Mouse (Mus musculus) thymus, postnatal 25 days (tissue): ENCODE measurements at regions not wholly inside any gene's neighbourhood (a gene's known extent, or its start where the extent isn't known, plus 50 kb on each side); places are given as distances from the start of the nearest gene placed in this dataset.

ENCODE experiments used
- DNase-seq: peaks from one replicate; pipeline ENCODE4 v3.0.0; 2022

DNA sequence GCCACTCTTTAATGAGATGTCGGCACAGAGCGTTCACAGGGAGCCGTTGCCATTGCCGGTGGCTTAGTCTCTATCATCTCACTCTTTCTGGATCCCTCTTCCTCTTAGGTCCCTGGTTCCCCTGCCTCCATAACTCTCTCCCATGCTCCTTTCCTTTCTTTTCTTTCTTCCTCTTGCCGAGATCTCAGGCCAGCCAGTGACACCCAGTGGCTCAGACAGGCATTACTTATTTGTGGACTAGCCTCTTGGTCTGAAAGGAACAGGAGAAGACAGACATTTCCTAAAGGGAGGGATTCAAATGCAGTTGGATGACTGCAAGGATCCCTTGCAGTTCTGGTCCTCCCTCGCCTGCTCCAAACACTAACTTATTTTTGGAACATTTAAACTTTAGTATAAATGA lies 180.5 kb upstream of the Ado start:
- DNase-seq, result peak; percentile 36

DNA sequence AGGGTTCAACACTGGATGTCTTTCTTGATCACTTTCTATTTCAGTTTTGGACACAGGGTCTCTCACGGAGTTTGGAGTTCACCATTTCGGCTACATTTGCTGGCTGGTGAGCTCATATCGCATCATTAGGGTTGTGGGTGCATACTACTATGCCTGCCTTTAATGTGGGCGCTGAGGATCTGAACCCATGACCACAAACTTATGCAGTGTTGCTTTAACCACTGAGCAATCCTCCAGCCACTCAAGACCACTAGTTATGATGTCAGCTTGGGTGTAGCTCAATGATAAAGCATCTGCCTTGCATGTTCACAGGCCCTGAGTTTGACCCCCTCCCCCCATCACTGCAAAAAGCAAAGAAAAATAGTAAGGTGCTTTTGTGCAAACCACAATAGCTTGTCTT lies 178.8 kb upstream of the Ado start:
- DNase-seq, result no peak

DNA sequence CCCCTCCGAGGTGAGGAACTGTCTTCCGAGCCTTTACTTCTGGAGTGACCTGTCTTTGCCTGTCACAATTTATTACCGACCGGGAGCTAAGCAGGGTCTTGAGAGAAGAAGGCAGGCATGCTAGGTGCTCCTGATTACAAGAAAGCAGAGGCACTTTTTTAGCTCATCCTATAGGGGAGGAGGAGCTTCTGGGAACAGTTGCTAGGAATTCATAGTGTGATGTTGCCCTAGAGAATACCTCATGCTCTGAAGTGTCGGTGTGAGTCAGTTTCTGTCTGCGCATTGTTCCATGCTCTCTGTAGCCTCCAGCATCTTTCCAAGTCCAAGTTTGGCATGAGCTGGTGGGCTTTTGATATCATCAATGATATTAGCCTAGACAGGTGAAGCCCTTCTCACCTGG lies 178.0 kb upstream of the Ado start:
- no peak for DNase-seq

DNA sequence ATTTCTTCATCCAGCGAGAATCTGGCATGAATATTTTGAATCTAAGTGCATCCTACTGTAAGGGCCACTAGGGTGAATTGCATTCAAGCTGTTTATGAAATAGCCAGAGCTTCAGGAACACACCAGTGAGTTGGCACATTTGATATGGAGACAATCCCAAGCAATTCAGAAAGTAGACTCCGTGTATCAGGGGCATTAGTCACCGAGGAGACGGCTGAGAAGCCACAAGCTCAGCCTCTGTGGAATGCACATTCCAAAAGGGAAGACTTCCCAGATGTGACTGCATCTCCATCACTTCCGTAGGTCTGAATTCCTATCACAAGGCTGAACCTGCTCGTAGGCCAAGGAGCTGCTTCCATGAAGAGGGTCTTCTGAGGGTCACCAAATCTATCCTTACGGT lies 177.6 kb upstream of the Ado start:
- no peak for DNase-seq

DNA sequence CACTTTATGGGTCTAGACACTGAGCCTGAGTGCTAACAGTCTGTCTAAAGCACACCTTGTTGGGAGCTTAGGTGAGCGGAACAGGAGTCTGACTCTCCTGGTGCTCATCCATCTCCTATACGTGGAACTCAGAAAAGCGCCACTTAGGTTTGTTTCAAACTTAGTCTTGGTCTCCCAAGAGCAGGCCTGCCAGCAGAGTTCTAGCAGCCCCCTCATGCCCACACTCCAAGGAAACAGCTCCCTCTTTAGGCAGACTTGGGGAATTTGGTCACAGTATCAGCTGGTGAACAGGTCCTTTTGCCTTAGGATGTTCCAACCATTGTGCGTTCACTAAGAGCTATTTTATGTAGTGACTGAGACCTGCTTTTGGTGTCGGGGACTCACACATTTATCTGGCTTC lies 173.0 kb upstream of the Ado start:
- peak; percentile 30 for DNase-seq

DNA sequence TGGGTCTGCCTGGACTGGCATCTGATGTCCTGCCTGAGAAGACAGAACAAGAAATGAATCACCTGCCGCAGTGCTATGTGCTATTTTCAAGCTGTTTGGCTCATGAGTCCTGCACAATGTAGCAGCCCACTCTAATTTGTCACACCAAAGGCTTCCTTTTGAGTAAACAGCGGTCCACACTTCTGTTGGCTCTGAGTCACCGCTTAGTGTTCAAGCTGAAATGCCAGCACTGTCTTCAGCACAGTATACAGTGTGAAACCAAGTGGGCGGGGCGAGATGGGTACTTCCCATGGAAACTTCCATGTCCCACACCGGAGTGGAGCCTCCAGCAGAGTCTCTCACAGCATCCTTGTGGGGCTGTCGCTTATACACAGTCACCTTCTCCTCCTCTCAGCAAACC lies 168.8 kb upstream of the Ado start:
- no peak for DNase-seq

DNA sequence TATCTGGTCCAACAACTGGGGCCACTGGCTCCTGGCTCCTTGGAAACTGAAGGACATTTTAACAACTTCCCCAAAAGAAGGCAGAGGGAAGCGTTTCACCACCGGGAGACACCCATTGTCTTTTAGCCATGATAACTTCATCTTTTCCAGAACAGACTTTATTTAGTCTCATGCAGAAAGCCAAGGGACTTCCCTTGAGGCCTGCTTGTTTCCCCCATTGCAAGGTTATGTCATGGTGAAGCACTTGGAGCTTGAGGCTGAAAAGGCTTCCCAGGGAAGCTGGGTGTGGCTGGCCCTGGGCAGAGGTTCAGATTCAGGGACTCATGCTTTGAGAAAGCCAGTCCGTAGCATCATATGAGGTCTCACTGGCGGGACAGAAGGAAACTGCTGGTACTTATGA lies 166.3 kb upstream of the Ado start:
- DNase-seq, result no peak

GRCm38 (mm10) chr10:67713098-67713497 lies 164.3 kb upstream of the Ado start:
- DNase-seq, result no peak

- DNase-seq, result no peak
Observed at GRCm38 (mm10) chr10:67712665-67713064, 163.9 kb upstream of the Ado start.

DNA sequence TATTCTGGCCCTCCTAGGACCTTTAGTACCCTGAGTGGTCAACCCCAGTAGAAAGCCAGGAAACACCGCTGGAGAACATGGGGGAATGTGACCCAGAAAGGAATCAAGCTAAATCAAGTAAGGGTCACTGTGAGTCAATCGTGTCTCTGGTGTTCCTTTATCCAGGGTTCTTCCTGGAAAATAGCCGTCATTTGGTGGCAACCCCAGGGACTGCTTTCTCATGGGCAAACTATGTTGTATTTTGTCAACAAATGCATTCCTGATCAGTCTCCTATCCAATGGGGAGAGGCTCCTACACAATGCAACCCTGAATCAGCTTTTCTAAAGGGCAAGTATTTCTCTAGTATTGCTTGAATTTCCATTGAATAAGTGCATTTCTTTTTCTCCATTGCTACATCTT lies 163.2 kb upstream of the Ado start:
- no peak for DNase-seq

DNA sequence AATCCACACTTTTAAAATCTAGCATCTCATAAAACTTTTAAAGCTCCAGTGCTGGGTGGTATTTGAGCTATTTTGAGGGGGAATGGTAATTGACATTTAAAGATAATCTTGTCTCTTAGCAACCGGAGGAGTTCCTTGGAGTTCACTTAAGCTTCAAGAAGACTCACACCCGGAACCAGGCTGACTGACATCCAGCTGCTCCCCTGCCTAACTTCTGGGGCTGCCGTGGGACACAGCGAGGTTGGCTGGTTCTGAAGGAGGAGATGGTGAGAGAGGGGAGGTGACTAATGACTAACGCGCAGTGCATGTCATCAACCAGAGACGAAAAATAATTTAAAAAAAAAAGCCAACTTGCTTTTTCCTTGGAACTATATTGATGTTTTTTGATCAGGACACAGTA lies 157.7 kb upstream of the Ado start:
- DNase-seq, result no peak

DNA sequence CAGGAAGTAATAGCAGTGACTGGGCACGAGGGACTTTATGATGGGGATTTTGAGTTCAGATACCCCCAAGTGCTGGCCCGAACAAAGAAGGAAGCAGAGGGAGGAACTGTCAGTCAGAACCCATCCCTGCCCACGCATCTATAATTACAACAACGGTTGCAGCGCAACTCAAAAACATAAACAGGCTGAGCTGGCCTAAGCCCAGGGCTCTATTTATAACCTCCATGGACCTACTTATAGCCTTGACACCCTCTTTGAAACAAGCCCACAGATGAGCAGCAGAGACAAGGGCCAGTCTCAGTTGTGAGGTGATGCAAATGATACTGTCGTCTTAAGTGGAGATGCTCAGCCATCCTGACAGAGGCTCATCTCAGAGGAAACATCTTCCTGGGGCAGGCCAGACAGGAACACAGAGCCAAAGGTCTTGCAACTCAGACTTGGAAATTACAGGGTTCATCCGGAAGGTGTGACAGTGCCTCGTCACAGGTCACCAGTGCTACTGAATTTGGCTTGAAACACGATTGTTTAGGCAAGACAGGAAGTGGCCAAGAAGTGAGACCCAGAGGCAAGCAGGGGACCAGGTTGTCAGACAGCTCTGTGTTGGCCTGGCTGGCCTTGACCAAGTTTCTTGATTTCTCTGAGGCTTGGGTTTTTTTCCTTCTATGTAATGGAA lies 154.2 kb upstream of the Ado start:
- DNase-seq, result no peak

DNA sequence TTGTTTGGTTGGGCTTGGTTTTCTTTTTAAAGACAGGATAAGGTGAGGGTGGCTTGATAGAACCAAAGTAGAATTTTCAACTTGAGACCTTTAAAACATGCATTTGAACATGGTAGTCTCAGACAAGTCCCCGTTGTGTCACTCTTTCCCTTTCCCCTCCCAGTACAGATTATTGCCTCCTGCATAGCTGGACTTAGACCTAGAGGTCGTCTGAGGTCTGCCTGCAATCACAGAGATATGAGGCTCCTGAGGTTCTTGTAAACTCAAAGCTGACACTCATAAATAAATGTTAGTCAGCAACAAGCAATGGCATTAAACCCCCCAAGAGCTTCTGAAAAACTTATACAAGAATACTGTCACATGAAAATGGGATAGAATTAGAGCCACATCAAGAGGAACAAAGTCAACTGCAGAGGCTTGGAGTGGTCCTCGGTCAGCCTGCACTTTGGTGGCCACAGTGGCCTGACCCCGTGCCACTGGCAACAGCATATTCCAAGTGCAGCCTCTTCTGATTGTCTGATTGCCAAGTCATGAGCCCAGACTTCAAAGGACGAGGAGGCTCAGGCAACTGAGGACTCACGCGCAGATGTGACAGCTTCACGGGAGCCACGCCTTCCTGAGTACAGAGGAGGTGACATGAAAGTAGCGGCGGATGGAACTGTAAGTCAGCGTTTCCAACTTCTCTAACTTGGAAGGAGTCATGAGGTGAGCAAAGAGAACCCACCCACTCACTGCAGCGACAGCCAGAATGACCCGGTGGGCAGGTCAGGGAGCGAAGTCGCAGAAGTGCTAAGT lies 148.8 kb upstream of the Ado start:
- peak; percentile 49 for DNase-seq

DNA sequence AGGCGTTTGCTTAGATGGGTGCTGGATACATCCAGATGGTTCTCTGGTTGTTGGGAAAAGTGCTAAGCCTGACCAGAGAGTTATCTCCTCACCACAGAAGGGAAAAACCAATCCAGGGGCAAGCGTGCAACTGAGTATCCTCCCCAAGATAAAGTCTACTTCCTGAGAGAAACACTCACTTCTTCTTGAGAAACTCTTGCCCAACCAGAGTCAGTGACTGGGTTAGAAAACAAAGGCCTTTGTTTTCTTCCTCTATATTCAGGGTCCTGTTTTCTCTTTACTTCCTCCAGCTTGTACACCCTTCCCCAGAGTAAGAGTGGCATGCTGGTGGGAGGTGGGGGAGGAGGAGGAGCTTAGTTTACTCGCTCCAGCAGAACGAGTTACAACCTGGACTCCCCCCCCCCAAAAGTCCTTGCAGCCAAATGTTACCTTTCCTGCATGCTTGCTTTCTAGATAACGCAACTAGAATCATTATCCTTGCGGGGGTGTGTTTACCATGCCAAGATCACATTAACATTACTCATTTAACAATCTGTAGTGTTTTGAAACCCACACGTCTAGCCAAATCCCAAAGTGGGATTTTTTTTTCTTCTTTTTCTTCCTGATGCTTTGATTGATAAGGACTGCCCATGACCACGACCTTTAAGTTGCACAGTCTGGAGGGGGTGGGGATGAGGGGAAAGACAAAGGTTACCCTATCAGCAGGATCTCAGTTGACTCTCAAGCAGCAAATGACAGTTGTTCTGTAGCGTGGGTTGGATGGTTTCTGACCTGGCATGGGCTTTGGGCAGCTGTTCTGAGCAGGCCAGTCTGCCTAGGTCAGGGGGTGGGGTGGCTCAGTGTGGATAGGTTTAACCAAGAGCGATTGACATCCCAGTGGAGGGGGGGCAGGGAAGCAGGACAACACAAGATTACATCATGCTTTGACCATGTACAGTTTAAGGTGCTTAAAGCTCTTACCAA lies 147.4 kb upstream of the Ado start:
- no peak for DNase-seq

- DNase-seq, result no peak
Observed at GRCm38 (mm10) chr10:67694751-67695150, 146.0 kb upstream of the Ado start.

DNA sequence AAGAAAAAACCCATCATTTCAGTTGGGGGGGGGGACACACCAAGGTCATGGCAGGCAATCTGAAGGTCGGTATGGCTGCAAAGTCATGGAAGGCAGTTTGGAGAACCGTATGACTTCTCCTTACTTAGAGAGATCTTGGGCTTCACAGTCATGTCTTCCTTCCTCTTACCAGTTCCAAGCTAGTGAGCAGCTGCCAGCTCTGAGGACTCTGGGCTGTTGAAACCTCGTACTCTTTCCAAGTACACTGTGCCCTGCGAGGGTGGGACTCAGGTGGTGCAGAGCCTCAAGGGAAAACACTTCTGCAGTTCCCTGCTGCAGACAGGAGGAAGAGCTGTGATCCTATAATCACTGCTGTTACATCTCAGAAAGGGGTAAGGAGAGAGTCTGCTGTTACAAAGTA lies 144.8 kb upstream of the Ado start:
- DNase-seq, result no peak

- no peak for DNase-seq
Observed at GRCm38 (mm10) chr10:67689944-67690670, 141.4 kb upstream of the Ado start.

- no peak for DNase-seq
Observed at GRCm38 (mm10) chr10:67679382-67679781, 130.6 kb upstream of the Ado start.

- no peak for DNase-seq
Observed at GRCm38 (mm10) chr10:67673450-67673849, 124.7 kb upstream of the Ado start.

DNA sequence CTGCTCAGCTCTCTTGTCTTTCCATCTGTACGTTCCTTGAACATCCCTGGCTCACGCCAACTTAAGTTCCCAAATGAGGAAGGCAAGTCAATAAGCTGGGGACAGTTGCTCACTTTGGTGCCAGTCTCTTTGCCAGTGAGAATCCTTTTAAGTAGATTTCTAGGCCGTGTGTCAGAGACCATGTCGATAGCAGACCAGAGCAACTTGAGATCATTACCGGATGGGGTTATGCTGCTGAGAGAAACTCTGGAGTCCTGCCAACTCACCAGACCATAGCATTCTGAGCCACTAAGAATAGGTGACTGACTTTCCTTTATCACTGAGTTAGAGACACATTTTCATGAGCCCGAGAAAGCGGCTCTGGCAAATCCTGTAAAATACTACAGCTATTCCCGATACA lies 123.5 kb upstream of the Ado start:
- DNase-seq, result no peak

- DNase-seq, result no peak
Observed at GRCm38 (mm10) chr10:67669066-67669465, 120.3 kb upstream of the Ado start.

- DNase-seq, result no peak
Observed at GRCm38 (mm10) chr10:67663028-67663427, 114.3 kb upstream of the Ado start.

DNA sequence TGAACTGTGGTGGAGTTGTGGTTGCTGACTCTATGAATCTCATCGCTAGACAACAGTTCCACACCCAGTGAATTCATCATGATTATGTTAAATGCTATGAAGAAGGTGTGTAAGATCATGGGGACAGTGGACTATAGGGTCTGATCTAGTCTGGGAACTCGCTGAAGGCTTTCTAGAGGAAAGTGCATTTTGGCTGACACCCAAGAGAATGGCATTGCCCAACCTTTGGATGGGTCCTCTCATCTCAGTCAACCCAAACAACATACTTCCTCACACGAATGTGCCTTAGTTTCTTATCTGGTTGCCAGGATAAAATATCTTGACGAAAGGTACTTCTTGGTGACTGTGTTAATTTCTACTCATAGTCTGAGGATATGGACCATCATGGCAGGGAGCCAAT lies 112.9 kb upstream of the Ado start:
- no peak for DNase-seq
